Mouse (Mus musculus) limb, embryonic 13.5 days (tissue): ENCODE results near the gene Oas1a. TPM values are rescaled to one million over a fixed set of nuclear protein-coding genes. Genes with fewer than 3 reads are reported as not detected.
"Not testable (repeated sequence)": the region's sequence is repeated elsewhere in the genome, so short reads cannot be mapped to it uniquely, and the experiment has no call there.

Source experiments
- ATAC-seq: fragments of 200-750 bp; cut with Nextera tagmentation; 2 replicates; pipeline ENCODE4 v1.8.0; 2017; ENCODE audit warnings: low read depth, moderate number of reproducible peaks, moderate TSS enrichment; ENCODE audit not compliant: low FRiP score
- H3K27ac ChIP-seq: fragments of 300-500 bp; sonication (generic); 2 replicates; pipeline ENCODE4 v1.5.1; 2015; ENCODE audit warnings: inconsistent platforms, mild to moderate bottlenecking, moderate library complexity
- H3K27me3 ChIP-seq: fragments of 300-500 bp; sonication (generic); 2 replicates; pipeline ENCODE4 v1.6.1; 2015; ENCODE audit warnings: mild to moderate bottlenecking, inconsistent platforms
- H3K36me3 ChIP-seq: fragments of 300-500 bp; sonication (generic); 2 replicates; pipeline ENCODE4 v1.6.1; 2015; ENCODE audit warnings: inconsistent platforms, mild to moderate bottlenecking, moderate library complexity
- H3K4me1 ChIP-seq: fragments of 300-500 bp; sonication (generic); 2 replicates; pipeline ENCODE4 v1.6.1; 2015; ENCODE audit warnings: inconsistent platforms
- H3K4me2 ChIP-seq: fragments of 300-500 bp; sonication (generic); replicated peaks from 2 replicates; pipeline ENCODE4 v1.6.1; 2015; ENCODE audit warnings: inconsistent platforms, mild to moderate bottlenecking, moderate library complexity
- H3K4me3 ChIP-seq: fragments of 300-500 bp; sonication (generic); 2 replicates; pipeline ENCODE4 v1.5.1; 2015; ENCODE audit warnings: moderate library complexity, mild to moderate bottlenecking, inconsistent platforms
- H3K9ac ChIP-seq: fragments of 300-500 bp; sonication (generic); 2 replicates; pipeline ENCODE4 v1.6.1; 2015; ENCODE audit warnings: mild to moderate bottlenecking, inconsistent platforms
- H3K9me3 ChIP-seq: fragments of 300-500 bp; sonication (generic); 2 replicates; pipeline ENCODE4 v1.6.1; 2016; ENCODE audit warnings: inconsistent platforms
- WGBS: fragments of 180-500 bp; shearing (Covaris S2); methylation state at CpG from one replicate; pipeline ENCODE4 v1.1.7; 2015; 5-methylcytosine and 5-hydroxymethylcytosine counted together
- polyA plus RNA-seq: library from polyadenylated mRNA; unstranded; fragments of >200 nt; fragmentation: Nextera tagmentation; extraction: Ambion mirVana; gene quantifications from 2 replicates; pipeline ENCODE4 v1.2.1, GENCODE M21; 2015

The Oas1a gene
- polyA plus RNA-seq, 1 experiment from 2014 or later: 1.4 TPM

GRCm38 (mm10) chr5:120890991-120891390 lies 16.3 kb downstream of the Oas1a start:
- Histone ChIP-seq H3K27me3 (no peaks in the 10 kb centered on the region), H3K4me1 (no peaks in the 10 kb centered on the region), H3K4me2 (no peak overlapping the region), H3K36me3 (no peaks in the 10 kb centered on the region), H3K27ac (no peak overlapping the region), H3K4me3 (no peak overlapping the region), H3K9ac (no peak overlapping the region), H3K9me3 (no peaks in the 10 kb centered on the region)
- ATAC-seq: no peak
- WGBS: 45% methylated on average over 3 of the region's 3 CpGs

GRCm38 (mm10) chr5:120890026-120890425 lies 17.3 kb downstream of the Oas1a start:
- H3K4me3 ChIP-seq: no peak overlapping the region
- no peak overlapping the region for H3K9ac ChIP-seq
- 67% methylated on average over 2 of the region's 2 CpGs for WGBS

GRCm38 (mm10) chr5:120888294-120888815 lies 19.0 kb downstream of the Oas1a start:
- 41% methylated on average over 4 of the region's 4 CpGs for WGBS

More at GRCm38 (mm10) chr5:120890026-120890425, 17.3 kb downstream of the Oas1a start:
- Histone ChIP-seq H3K36me3 (no peaks in the 10 kb centered on the region), H3K9me3 (no peaks in the 10 kb centered on the region), H3K27me3 (no peaks in the 10 kb centered on the region), H3K4me1 (no peaks in the 10 kb centered on the region), H3K27ac (no peak overlapping the region), H3K4me2 (no peak overlapping the region)
- no peak for ATAC-seq

GRCm38 (mm10) chr5:120887831-120888230 lies 19.5 kb downstream of the Oas1a start:
- H3K4me2 ChIP-seq: no peak overlapping the region
- no peaks in the 10 kb centered on the region for H3K27me3 ChIP-seq
- H3K4me3 ChIP-seq: no peak overlapping the region
- H3K27ac ChIP-seq: no peak overlapping the region
- no peak for ATAC-seq
- H3K9me3 ChIP-seq: no peaks in the 10 kb centered on the region
- no peak overlapping the region for H3K9ac ChIP-seq
- no peaks in the 10 kb centered on the region for H3K36me3 ChIP-seq
- WGBS: 53% methylated on average over 6 of the region's 6 CpGs
- no peaks in the 10 kb centered on the region for H3K4me1 ChIP-seq

More at GRCm38 (mm10) chr5:120888294-120888815, 19.0 kb downstream of the Oas1a start:
- H3K4me1 ChIP-seq, H3K27ac ChIP-seq, ATAC-seq, H3K4me2 ChIP-seq, H3K36me3 ChIP-seq, H3K4me3 ChIP-seq, H3K9ac ChIP-seq, H3K27me3 ChIP-seq, H3K9me3 ChIP-seq: not testable (repeated sequence)

- H3K4me1 ChIP-seq: not testable (repeated sequence)
Observed at GRCm38 (mm10) chr5:120887413-120887812, 19.9 kb downstream of the Oas1a start, which contains the start of gene Oas1g. Gene Oas1g (minus strand): TSS chr5:120887613.

GRCm38 (mm10) chr5:120881681-120882080 lies 25.6 kb downstream of the Oas1a start:
- not testable (repeated sequence) for H3K27ac ChIP-seq, H3K9me3 ChIP-seq, H3K4me3 ChIP-seq, ATAC-seq, H3K9ac ChIP-seq, H3K27me3 ChIP-seq, H3K4me2 ChIP-seq, H3K4me1 ChIP-seq, H3K36me3 ChIP-seq
- WGBS: 96% methylated on average over 6 of the region's 6 CpGs

More at GRCm38 (mm10) chr5:120887413-120887812, 19.9 kb downstream of the Oas1a start, which contains the start of gene Oas1g:
- not testable (repeated sequence) for H3K4me2 ChIP-seq, H3K4me3 ChIP-seq, H3K9ac ChIP-seq, H3K27ac ChIP-seq, H3K9me3 ChIP-seq, H3K27me3 ChIP-seq, H3K36me3 ChIP-seq, ATAC-seq
- 22% methylated on average over 6 of the region's 9 CpGs for WGBS

GRCm38 (mm10) chr5:120878803-120879202 lies 28.5 kb downstream of the Oas1a start:
- ATAC-seq: not testable (repeated sequence)
- WGBS: 50% methylated on average over 2 of the region's 2 CpGs

GRCm38 (mm10) chr5:120877407-120877806 lies 29.9 kb downstream of the Oas1a start:
- H3K9ac ChIP-seq, H3K27ac ChIP-seq, H3K4me2 ChIP-seq, H3K9me3 ChIP-seq, H3K4me3 ChIP-seq, H3K36me3 ChIP-seq, H3K27me3 ChIP-seq, H3K4me1 ChIP-seq, ATAC-seq: not testable (repeated sequence)
- WGBS: 61% methylated on average over 2 of the region's 2 CpGs

More at GRCm38 (mm10) chr5:120878803-120879202, 28.5 kb downstream of the Oas1a start:
- not testable (repeated sequence) for H3K4me2 ChIP-seq, H3K4me1 ChIP-seq, H3K36me3 ChIP-seq, H3K4me3 ChIP-seq, H3K27me3 ChIP-seq, H3K9ac ChIP-seq, H3K9me3 ChIP-seq, H3K27ac ChIP-seq

- not testable (repeated sequence) for H3K9me3 ChIP-seq, H3K4me1 ChIP-seq, H3K9ac ChIP-seq, H3K4me3 ChIP-seq, H3K36me3 ChIP-seq, H3K27ac ChIP-seq, H3K4me2 ChIP-seq, H3K27me3 ChIP-seq, ATAC-seq
- 79% methylated on average over 2 of the region's 3 CpGs for WGBS
Observed at GRCm38 (mm10) chr5:120876839-120877238, 30.5 kb downstream of the Oas1a start.

- no peak overlapping the region for H3K9ac ChIP-seq
- no peaks in the 10 kb centered on the region for H3K27me3 ChIP-seq
- no peak for ATAC-seq
- H3K4me1 ChIP-seq: no peaks in the 10 kb centered on the region
- no peak overlapping the region for H3K27ac ChIP-seq
- 48% methylated on average over 2 of the region's 2 CpGs for WGBS
- no peak overlapping the region for H3K4me2 ChIP-seq
- no peaks in the 10 kb centered on the region for H3K9me3 ChIP-seq
- H3K4me3 ChIP-seq: no peak overlapping the region
- H3K36me3 ChIP-seq: no peaks in the 10 kb centered on the region
Observed at GRCm38 (mm10) chr5:120871469-120871868, 35.9 kb downstream of the Oas1a start.

GRCm38 (mm10) chr5:120870782-120871181 lies 36.5 kb downstream of the Oas1a start:
- Histone ChIP-seq H3K27ac (no peak overlapping the region), H3K36me3 (no peaks in the 10 kb centered on the region), H3K4me2 (no peak overlapping the region), H3K9ac (no peak overlapping the region), H3K4me1 (no peaks in the 10 kb centered on the region), H3K27me3 (no peaks in the 10 kb centered on the region), H3K4me3 (no peak overlapping the region), H3K9me3 (no peaks in the 10 kb centered on the region)
- 83% methylated on average over 7 of the region's 7 CpGs for WGBS
- no peak for ATAC-seq

- Histone ChIP-seq H3K27ac (no peak overlapping the region), H3K36me3 (no peaks in the 10 kb centered on the region), H3K4me3 (no peak overlapping the region), H3K9me3 (no peaks in the 10 kb centered on the region), H3K4me2 (no peak overlapping the region), H3K4me1 (no peaks in the 10 kb centered on the region), H3K27me3 (no peaks in the 10 kb centered on the region), H3K9ac (no peak overlapping the region)
- WGBS: 67% methylated on average over 3 of the region's 3 CpGs
- no peak for ATAC-seq
Observed at GRCm38 (mm10) chr5:120870081-120870480, 37.2 kb downstream of the Oas1a start.

GRCm38 (mm10) chr5:120869436-120870015 lies 37.8 kb downstream of the Oas1a start:
- no peak for ATAC-seq
- Histone ChIP-seq H3K27me3 (no peaks in the 10 kb centered on the region), H3K4me3 (no peak overlapping the region), H3K9me3 (no peaks in the 10 kb centered on the region), H3K36me3 (no peaks in the 10 kb centered on the region), H3K27ac (no peak overlapping the region), H3K4me1 (no peaks in the 10 kb centered on the region), H3K4me2 (no peak overlapping the region), H3K9ac (no peak overlapping the region)
- WGBS: 82% methylated on average over 7 of the region's 7 CpGs
